Mouse (Mus musculus) spleen, adult 2 months (tissue): ENCODE data around the gene Dhx40.

ENCODE experiments used
- CTCF ChIP-seq: fragments of 200-500 bp; IDR thresholded peaks from 2 replicates; pipeline ENCODE4 v1.5.1; 2011; ENCODE audit warnings: mild to moderate bottlenecking, inconsistent platforms; ENCODE audit not compliant: insufficient read depth, insufficient read length, insufficient replicate concordance; ENCODE audit errors: extremely low read depth
- POLR2A ChIP-seq: fragments of 200-500 bp; IDR thresholded peaks from 2 replicates; pipeline ENCODE4 v1.6.1; 2011; ENCODE audit warnings: low read depth, low read length, inconsistent platforms

DNA sequence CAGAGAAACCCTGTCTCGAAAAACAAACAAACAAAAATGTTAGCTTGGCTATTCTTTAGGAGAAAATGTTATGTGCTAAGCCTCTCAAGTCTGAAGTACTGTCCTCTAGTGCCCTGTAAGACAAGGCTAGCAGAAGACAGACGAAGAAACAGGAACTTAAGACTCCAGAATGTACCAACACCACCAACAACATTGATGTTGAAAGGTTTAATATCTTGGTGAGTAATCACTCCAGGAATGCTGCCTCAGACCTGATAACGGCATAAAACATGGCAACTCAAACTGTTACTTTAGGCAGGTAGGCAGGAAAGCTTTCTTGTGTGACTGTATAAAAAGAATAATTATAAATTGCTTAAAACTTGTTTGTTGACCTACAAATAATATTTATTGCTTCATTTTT lies 83.5 kb downstream of the Dhx40 start:
- TF ChIP-seq POLR2A (no peak), CTCF (no peak)
